Mouse (Mus musculus): ENCODE measurements at regions not wholly inside any gene's neighbourhood (a gene's known extent, or its start where the extent isn't known, plus 50 kb on each side); places are given as distances from the start of the nearest gene placed in this dataset.

- intact Hi-C loops (cut with DNase I): no loop called here
- Histone ChIP-seq H3K4me3 (no peak overlapping the region), H3K27ac (no peak overlapping the region)
- TF ChIP-seq CTCF (IDR thresholded peaks at IDR 0.05): no peak
- DNase-seq (ENCODE audit: extremely low spot score in 1 of 2, low spot score in 2 of 2): no peak
Measured at GRCm38 (mm10) chr1:185049980-185050379, 50.6 kb upstream of the Mark1 start.

All from left cerebral cortex, adult 2 months (tissue).